Mouse (Mus musculus) B cell, adult (primary cell): ENCODE measurements around the gene Muc20. TPM values are rescaled to one million over a fixed set of nuclear protein-coding genes. Genes with fewer than 3 reads are reported as not detected.

Source experiments
- total RNA-seq: library from RNA; stranded (reverse); gene quantifications from 4 replicates; pipeline ENCODE4 v1.2.4, GENCODE M21; 2023; ENCODE audit not compliant: inconsistent age

Gene Muc20
- not detected in 4 replicates for total RNA-seq

DNA sequence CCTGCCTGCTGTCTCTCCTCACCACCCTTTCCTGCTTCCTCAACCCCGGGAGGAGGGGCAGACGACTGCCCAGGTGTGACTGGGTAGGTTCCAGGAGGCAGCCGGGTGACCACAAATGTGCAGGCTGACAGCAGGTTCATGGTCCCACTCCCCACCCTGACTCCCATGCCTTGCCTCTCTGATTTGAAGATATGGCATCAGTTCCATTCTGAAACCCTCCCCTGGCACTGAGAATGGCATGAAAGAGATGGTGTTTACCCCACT, at the start of gene Muc20:
Muc20 (minus strand) TSS at position 10 of the 264 bp plus-strand sequence.

DNA sequence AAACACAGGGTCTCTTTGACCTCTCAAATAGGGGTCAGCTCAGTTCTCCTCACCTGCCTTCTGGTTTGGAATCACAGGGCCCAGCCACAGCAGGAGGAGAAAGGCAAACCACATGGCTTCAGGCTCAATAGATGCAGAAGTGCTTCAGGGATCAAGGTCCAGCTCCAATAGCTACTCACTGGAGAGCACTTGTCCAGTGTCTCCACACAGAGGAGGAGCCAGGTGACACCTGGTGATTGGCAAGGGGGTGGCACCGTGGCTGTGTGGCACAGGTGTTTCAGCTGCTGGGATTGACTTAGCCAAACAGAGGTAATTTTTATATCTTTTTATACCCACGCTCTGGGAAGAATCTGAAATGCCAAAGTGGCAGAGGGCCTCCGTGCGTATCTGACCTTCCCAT, 13.1 kb upstream of the Muc20 start, which contains the start of gene Smbd1:
Smbd1 (minus strand) TSS at position 157 of the 400 bp plus-strand sequence.

DNA sequence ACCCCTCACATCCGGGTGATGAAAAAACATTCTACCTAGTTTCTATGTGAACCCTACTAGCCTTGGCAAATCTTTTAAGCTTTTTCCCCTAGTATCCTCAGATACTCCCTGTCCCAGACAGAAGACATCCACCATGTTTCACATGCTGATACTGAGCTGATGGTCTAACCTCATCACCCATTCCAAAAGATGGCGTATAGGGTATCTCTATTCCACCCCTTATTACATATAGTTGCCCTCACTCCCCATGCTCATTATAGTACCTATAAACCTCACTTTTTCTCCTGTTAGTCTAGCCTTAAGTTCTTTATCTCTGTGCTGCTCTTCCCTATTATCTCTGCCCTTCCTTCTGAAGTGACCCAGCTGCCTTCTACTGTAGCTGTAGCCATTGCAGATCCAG, 61.6 kb downstream of the Muc20 start, which contains the start of gene Muc4:
Muc4 (plus strand) TSS at position 301 of the 400 bp plus-strand sequence.

Other genes with a start within 250 kb of the Muc20 start
- 85.6 to 106 TPM (median 93.0 TPM) in 4 replicates for gene Tfrc, start 188.5 kb downstream of the Muc20 start, total RNA-seq
- gene Tnk2, start 153.6 kb downstream of the Muc20 start, total RNA-seq, result 112 to 142 TPM (median 137 TPM) in 4 replicates
- not detected in 4 replicates for gene Muc4, start 61.5 kb downstream of the Muc20 start, total RNA-seq
- gene Smbd1, start 13.0 kb upstream of the Muc20 start, total RNA-seq, result not detected in 4 replicates
- gene Fyttd1, start 80.1 kb upstream of the Muc20 start, total RNA-seq, result 53.9 to 86.8 TPM (median 79.0 TPM) in 4 replicates
- 171 to 185 TPM (median 178 TPM) in 4 replicates for gene Rubcn, start 80.3 kb upstream of the Muc20 start, total RNA-seq
- 67.9 to 75.6 TPM (median 71.7 TPM) in 4 replicates for gene Lrch3, start 116.7 kb upstream of the Muc20 start, total RNA-seq